Mouse (Mus musculus): ENCODE data around the gene Ap2m1. TPM values are rescaled to one million over a fixed set of nuclear protein-coding genes. Genes with fewer than 3 reads are reported as not detected.

Gene Ap2m1
- polyA plus RNA-seq, 1 experiment from 2014 or later = 941 TPM

GRCm38 (mm10) chr16:20591076-20591705, 55.9 kb downstream of the Ap2m1 start:
- peak overlapping the region; percentile 4; the same call in 1 of the 2 replicates for H3K9ac ChIP-seq (ENCODE audit: low read depth, low read length)
- H3K4me3 ChIP-seq (ENCODE audit: low read depth, low read length) = peak overlapping the region; percentile 49
- peaks cover 52% of the 10 kb centered on the region for H3K27me3 ChIP-seq (ENCODE audit: control insufficient read depth, insufficient read depth, low read length)
- H3K36me3 ChIP-seq (ENCODE audit: control insufficient read depth, insufficient read depth, low read length) = no peaks in the 10 kb centered on the region
- no peak overlapping the region for H3K27ac ChIP-seq (ENCODE audit: low read depth, low read length)
- 4% methylated on average over 48 of the region's 48 CpGs for WGBS
- no peaks in the 10 kb centered on the region for H3K9me3 ChIP-seq (ENCODE audit: control insufficient read depth, low read length)
- peaks cover 10% of the 10 kb centered on the region for H3K4me1 ChIP-seq (replicated peaks; ENCODE audit: control insufficient read depth, insufficient read depth, low read length)
- ATAC-seq (ENCODE audit: low FRiP score) = no peak
- peak overlapping the region; percentile 14; the same call in 1 of the 2 replicates for H3K4me2 ChIP-seq (replicated peaks; ENCODE audit: low read depth, low read length)
- DNase-seq (ENCODE audit: low spot score) = peak; percentile 46

Other genes starting within 250 kb of the Ap2m1 start
- gene Parl, start 233.1 kb upstream of the Ap2m1 start, polyA plus RNA-seq (2014; fragmentation: Nextera tagmentation; extraction: Ambion mirVana) = 103 and 105 TPM in 2 replicates
- not detected in 2 replicates for gene Cyp2ab1, start 210.1 kb upstream of the Ap2m1 start, polyA plus RNA-seq (2014; fragmentation: Nextera tagmentation; extraction: Ambion mirVana)
- gene Abcc5, start 109.1 kb upstream of the Ap2m1 start, polyA plus RNA-seq (2014; fragmentation: Nextera tagmentation; extraction: Ambion mirVana) = 65.4 and 89.9 TPM in 2 replicates
- gene Eif2b5, start 36.7 kb upstream of the Ap2m1 start, polyA plus RNA-seq (2014; fragmentation: Nextera tagmentation; extraction: Ambion mirVana) = 132 and 139 TPM in 2 replicates
- gene Dvl3, start 18.5 kb upstream of the Ap2m1 start, polyA plus RNA-seq (2014; fragmentation: Nextera tagmentation; extraction: Ambion mirVana) = 50.8 and 58.9 TPM in 2 replicates
- gene Abcf3, start 13.1 kb downstream of the Ap2m1 start, polyA plus RNA-seq (2014; fragmentation: Nextera tagmentation; extraction: Ambion mirVana) = 52.4 and 63.1 TPM in 2 replicates
- gene Vwa5b2, start 54.0 kb downstream of the Ap2m1 start, polyA plus RNA-seq (2014; fragmentation: Nextera tagmentation; extraction: Ambion mirVana) = 1.6 and 4.1 TPM in 2 replicates
- 26.9 and 32.5 TPM in 2 replicates for gene Eef1akmt4, start 76.1 kb downstream of the Ap2m1 start, polyA plus RNA-seq (2014; fragmentation: Nextera tagmentation; extraction: Ambion mirVana)
- not detected in 2 replicates for gene Gm49333, start 76.1 kb downstream of the Ap2m1 start, polyA plus RNA-seq (2014; fragmentation: Nextera tagmentation; extraction: Ambion mirVana)
- 54.1 and 54.5 TPM in 2 replicates for gene Alg3, start 76.3 kb downstream of the Ap2m1 start, polyA plus RNA-seq (2014; fragmentation: Nextera tagmentation; extraction: Ambion mirVana)
- 6.0 and 6.2 TPM in 2 replicates for gene Camk2n2, start 85.8 kb downstream of the Ap2m1 start, polyA plus RNA-seq (2014; fragmentation: Nextera tagmentation; extraction: Ambion mirVana)
- gene Ece2, start 94.3 kb downstream of the Ap2m1 start, polyA plus RNA-seq (2014; fragmentation: Nextera tagmentation; extraction: Ambion mirVana) = 3.1 and 3.5 TPM in 2 replicates
- 427 and 504 TPM in 2 replicates for gene Psmd2, start 116.2 kb downstream of the Ap2m1 start, polyA plus RNA-seq (2014; fragmentation: Nextera tagmentation; extraction: Ambion mirVana)
- 140 and 173 TPM in 2 replicates for gene Eif4g1, start 132.8 kb downstream of the Ap2m1 start, polyA plus RNA-seq (2014; fragmentation: Nextera tagmentation; extraction: Ambion mirVana)
- 11.2 and 11.8 TPM in 2 replicates for gene Fam131a, start 157.8 kb downstream of the Ap2m1 start, polyA plus RNA-seq (2014; fragmentation: Nextera tagmentation; extraction: Ambion mirVana)
- gene Polr2h, start 182.2 kb downstream of the Ap2m1 start, polyA plus RNA-seq (2014; fragmentation: Nextera tagmentation; extraction: Ambion mirVana) = 103 and 105 TPM in 2 replicates
- 20.7 and 22.0 TPM in 2 replicates for gene Clcn2, start 182.3 kb downstream of the Ap2m1 start, polyA plus RNA-seq (2014; fragmentation: Nextera tagmentation; extraction: Ambion mirVana)
- 2.3 and 3.1 TPM in 2 replicates for gene Chrd, start 197.6 kb downstream of the Ap2m1 start, polyA plus RNA-seq (2014; fragmentation: Nextera tagmentation; extraction: Ambion mirVana)
- gene Thpo, start 199.0 kb downstream of the Ap2m1 start, polyA plus RNA-seq (2014; fragmentation: Nextera tagmentation; extraction: Ambion mirVana) = 0.39 and 0.83 TPM in 2 replicates

All from hindbrain, embryonic 11.5 days (tissue).